Mouse (Mus musculus) skeletal muscle tissue, adult 2 months (tissue): ENCODE data around the gene Rbm14.
"Not testable (repeated sequence)": the region's sequence is repeated elsewhere in the genome, so short reads cannot be mapped to it uniquely, and the experiment has no call there.

Source experiments
- DNase-seq: peaks from one replicate; pipeline ENCODE4 v3.0.0-alpha.2; 2012; ENCODE audit warnings: low read depth, low spot score

The Rbm14 gene

DNA sequence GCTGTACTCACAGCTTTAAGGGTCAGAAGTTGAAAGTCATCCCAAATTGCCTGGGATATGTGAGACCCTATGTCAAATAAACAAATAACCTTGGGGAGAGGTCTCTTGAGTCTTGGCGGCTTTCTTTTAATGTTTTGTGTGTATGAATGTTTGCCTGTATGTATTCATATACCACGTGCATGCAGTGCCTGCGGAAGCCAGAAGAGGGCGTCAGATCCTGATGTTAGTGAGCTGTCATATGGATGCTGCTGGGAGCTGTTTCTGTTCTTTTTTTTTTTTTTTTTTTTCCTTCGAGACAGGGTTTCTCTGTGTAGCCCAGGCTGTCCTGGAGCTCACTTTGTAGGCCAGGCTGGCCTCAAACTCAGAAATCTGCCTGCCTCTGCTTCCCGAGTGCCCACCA, 1.6 kb upstream of the Rbm14 start:
- DNase-seq, result no peak

DNA sequence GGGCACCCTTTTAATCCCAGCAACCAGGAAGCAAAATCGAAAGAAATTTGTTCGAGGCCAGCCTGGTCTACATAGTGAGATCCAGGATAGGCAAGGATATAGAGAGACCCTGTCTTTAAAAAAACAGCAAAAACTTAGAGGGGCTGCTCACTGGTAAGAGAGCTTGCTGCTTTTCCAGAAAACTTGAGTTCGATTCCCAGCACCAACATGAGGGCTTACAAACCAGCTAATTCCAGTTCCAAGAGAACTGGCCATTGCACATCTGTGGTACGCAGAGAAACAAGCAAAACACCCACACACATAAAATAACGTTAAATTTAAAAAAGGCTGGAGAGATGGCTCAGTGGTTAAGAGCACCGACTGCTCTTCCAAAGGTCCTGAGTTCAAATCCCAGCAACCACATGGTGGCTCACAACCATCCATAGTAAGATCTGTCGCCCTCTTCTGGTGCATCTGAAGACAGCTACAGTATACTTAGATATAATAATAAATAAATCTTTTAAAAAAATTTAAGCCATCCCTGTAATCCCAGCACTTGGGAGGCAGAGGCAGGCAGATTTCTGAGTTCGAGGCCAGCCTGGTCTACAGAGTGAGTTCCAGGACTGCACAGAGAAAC, 1.0 kb upstream of the Rbm14 start:
- DNase-seq, result not testable (repeated sequence)

DNA sequence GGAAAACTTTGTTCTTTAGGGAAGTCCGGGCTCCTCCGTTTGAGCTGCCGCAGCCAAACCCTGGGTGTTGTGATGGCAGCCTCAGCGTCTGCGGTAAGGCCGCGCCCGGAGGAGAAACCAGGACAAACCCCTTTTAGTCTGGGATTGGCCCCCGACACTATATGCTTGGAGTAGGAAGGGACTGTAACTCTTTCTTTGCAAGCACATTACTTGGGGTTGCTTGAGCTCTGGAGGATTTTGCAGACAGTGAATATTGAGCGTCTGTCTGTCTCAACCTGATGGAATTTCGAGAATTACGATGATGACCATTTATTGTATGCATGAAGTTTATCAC, 442 bp upstream of the Rbm14 start:
- DNase-seq, result no peak

DNA sequence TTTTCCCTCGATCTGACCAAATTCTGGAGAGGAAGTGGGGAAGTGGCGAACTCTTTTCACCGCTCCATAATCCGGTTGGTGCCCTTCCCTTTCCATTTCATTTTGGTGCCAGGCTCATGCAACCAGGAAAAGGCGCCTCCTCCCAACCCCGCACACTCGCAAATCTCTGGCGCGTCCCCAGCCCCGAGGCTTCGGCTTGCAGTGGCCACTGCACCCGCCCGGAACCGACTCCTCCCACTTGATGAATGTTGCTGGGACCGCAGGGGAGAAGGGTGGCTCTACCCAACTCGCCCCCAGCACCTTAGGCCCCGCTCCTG, 730 bp downstream of the Rbm14 start:
- no peak for DNase-seq

DNA sequence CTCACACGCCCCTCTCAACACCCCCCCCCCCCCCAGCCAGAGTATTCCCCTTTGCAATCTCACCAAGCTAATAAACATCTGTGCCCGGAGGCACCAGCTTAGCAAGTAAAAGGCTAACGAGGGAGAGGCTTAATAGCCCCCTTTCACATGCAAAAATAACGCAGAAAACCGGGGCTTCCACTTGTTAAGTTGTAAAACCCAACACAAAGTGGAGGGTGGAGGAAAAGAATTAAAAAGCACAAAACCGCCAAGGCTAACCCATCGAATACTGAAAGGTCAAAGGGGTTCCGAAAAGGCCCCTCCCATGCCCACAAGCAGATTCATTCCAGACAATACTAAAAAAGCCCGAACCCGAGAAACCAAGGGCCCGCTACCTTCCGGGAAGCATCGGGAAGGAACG, 1.1 kb downstream of the Rbm14 start:
- no peak for DNase-seq

DNA sequence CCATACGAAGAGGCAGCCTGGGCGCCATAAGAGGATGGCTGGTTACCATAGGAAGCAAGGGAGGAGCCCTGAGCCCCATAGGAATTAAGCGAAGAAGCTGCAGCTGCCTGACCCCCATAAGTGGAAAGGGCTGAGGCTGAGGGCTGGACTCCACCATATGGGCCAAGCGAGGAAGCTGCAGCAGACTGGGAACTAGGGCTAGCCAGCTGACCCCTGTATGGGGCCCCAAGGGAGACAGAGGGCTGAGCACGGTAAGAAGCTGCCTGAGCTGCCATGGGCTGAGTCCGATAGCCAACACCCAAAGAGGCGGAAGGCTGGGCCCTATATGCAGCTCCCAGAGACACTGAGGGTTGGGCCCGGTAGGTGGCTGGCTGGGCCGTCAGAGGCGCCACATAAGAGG, 8.2 kb downstream of the Rbm14 start:
- DNase-seq, result no peak

DNA sequence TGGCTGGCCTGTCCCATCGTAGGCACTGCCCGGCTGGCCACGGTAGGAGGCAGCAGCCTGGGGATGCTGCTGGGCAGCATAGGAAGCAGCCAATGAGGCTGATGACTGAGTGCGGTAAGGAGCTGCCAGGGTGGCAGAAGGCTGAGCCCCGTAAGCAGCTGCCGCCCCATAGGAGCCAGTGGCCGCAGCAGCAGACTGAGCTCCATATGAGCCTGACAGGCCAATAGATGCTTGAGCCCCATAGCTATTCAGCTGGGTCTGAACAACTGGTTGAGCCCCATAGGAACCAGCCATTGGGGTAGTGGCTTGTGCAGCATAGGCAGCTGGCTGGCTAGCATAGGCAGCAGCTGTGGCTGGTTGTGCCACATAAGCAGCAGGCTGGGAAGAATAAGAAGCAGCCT, 8.7 kb downstream of the Rbm14 start:
- no peak for DNase-seq

DNA sequence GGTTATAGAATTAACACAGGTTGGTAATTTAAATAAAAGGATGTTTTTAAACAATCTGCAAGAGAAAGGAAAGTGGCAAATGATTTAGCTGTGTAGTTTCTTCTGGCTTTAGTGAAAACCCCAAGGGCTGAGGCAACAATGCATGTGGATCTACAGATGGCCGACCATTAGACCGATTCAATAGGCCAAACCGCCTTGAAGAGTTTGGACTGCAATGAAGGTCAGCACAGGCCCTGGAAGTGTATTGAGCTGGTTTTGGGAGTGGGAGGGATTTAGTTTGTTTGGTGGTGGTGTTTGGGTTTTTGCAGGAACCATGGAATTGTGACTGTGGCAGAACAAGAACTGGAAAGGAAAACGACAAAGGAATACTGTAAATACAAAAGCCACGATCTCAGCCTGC, 12.4 kb downstream of the Rbm14 start:
- no peak for DNase-seq

DNA sequence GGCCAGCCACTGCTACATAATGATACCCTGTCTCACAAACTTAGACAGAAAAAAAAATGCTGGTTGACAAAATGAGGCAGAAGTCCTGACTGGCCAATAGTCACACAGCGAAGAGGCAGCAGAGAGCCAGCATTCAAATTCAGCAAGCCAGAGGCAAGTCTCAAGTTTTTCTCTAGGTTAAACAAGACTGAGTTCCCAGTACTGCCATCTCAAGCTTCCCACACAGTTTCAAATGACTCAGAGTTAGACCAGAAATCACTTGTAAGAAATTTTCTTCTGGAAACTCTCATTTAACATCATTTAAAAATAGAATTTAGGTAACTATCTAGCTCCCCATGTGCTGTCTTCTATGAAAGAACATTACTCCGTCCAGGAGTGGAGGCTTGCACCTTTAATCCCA, 13.6 kb downstream of the Rbm14 start:
- DNase-seq, result no peak

DNA sequence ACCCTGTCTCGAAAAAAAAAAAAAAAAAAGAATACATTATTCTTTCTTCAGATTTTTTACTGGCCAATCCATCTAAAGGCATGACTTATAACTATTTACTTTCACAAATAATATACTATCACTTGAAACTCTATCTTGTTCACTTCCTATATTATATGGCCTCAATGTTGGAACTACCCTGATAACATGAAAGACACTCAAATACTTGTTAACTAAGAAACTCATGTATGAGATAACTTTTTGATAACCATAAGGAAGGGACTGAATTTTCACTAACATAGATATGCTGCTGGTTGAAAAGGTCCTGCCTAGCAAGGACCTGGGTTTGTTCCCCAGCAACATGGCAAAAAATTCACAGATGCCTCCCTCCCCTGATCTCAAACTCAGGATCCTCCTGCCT, 15.5 kb downstream of the Rbm14 start:
- DNase-seq, result no peak

DNA sequence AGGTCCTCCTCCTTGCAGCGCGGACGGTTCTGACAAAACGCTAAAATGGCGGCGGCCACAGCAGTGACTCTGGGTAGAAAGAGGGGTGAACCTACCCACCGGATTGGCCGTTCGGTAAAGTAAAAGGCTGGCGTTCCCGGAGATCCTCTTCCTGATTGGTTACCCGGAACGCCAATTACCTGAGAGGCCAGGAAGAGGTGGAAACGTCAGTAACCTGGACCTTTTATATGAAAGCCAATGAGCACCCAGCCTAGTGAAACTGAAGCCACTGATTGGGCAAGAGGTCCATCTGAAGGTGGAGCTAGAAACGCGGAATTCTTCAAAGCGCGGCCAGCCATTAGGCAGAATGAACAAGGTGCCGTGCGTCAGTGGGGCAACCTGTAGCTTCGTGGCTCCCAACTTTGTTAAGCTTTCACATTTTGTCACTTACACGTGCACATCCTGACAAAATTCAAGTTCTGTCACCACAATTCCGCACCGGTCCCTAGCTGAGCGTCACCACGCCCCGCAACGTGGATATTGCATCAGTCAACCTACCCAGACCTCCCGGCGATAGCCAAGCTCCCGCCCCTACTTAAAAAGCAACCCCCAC, 17.5 kb downstream of the Rbm14 start, which contains the start of gene Rbm4:
Gene Rbm4 (minus strand): TSS at position 71 of the 592 bp plus-strand sequence.
- DNase-seq, result peak; percentile 98

DNA sequence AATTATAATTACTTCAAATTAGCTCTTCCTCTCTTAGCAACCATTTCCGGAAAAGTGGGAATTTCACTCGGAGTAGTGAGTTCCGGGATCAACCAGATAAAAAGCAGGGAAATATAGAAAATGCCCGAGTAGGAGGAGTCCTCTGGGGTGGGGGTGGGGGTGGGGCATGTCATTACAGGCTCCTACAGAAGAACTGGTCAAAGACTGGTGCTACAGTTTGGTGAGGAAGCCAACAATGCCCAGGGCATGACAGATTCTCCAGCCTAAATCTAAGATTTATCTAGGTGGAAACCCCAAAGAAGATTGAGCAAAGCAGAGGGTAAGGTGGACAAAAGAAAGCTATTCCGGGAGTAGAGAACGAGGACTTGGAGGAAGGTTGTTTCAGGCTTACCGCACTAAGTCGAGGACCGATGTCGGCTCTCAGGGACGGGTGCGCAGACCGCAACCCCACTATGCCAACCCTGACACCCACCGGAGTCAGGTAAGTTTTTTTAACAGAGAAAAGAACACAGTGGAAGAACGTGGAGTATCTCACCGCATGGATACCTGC, 18.1 kb downstream of the Rbm14 start:
- no peak for DNase-seq

DNA sequence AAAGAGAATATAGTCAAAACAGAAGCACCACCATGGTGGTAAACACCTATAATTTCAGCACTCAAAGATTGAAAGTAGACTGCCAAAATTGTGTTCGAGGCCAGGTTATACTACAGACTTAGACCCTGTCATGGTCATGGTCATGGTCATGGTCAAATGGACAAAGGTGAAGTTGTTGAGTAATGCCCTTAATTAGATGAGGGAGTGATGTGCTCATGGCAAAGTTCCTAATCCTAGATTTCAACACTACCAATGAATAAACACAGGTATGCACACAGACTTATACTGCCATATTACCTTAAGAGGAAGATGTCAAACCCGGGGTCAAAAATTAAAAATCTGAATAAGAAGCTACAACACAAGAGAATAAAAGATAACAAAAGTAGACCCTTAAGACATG, 25.1 kb downstream of the Rbm14 start:
- no peak for DNase-seq

DNA sequence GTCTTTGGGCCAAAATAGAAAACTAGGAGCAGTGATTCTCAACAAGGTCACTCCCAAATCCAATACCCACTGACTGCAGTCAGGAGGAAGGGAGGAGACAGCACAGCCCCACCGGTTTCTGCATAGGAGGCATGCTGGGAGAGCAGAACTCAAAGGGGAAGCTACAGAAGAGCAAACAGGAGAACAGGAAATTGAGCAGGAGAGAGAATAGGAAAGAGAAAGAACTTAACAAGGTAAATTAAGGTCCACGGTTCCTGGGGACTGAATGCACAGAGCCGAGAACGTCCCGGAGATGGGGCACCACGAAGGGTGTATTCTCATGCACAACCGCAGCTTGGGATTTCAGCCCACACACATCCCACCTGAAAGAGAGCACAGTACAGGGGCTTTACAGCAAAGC, 26.2 kb downstream of the Rbm14 start:
- no peak for DNase-seq

DNA sequence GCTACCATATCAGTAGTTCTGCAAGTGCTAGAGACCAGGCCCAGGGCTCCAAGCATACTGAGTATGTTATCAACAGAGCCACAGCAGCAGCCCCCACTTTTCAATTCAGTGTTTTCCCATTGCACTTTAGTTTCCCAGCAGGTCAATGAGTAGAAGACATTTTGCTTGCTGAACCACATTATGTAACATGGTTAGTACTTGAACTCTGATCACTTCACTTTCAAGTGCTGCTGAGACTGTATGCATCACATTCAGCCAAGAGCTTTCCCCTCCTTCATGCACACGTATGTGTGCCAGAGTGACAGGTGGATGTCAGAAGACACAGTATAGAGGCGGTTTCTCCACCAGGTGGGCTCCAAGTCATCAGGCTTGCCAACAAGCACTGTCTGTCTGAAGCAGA, 28.5 kb downstream of the Rbm14 start:
- no peak for DNase-seq

DNA sequence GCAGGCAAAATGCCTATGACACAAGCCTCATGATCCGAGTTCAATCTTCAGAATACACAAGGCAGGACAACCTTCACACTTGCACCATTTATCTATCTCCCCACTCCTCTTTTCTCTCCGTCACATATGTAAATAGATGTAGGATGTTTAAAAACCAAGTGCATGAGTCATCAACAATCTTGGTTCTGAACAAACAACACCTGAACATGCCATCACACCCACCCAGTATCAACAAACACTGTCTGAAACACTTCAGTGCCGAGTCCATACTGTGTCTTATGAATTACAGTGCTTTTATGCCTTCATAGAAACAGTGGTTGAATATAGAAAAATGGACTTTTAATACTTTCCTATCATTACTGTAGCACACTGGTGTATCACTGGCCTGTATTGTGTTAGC, 38.6 kb downstream of the Rbm14 start:
- DNase-seq, result no peak

DNA sequence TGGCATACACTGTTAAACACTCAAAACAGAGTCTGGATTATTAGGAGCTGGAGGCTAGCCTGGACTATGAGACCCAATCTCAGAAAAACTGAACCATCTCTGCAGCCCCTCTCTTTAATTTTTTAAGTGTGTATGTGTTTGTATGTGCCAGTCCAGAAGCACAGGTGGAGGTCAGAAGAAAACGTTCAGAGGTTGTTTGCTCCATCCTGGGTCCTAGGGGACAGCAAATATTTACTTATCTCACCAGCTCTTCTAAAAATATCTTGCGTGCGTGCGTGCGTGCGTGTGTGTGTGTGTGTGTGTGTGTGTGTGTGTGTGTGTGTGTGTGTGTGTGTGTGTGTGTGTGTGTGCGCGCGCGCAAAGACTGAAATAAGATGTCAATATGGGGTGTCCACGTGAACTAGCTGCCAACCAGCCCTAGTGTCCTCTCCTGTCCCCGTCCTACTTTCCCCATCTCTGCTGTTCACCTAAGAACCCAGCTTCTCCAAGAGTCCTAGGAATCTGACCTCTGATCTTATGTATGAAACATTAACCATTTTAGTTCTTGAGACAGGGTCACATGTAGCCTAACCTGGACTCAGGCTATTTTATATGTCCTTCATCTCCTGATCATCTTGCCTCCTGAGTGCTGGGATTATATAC, 43.8 kb downstream of the Rbm14 start:
- no peak for DNase-seq

DNA sequence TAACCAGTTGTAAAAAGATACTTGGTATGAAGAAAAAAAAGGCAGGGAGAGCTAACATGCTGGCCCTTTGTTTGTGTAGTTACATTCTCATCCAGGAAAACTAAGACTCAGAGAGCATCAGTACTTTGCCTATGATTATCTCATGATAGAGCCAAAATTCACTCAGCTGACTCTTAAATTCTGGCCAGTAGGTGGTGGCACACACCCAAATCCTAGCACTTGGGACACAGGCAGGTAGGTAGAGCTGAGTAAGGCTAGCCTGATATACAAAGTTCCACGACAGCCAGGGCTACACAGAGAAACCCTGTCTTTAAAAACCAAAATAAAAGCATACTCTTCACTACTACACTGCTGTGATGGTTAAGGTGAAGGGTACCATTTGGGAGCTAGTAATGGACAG, 48.6 kb downstream of the Rbm14 start:
- no peak for DNase-seq

DNA sequence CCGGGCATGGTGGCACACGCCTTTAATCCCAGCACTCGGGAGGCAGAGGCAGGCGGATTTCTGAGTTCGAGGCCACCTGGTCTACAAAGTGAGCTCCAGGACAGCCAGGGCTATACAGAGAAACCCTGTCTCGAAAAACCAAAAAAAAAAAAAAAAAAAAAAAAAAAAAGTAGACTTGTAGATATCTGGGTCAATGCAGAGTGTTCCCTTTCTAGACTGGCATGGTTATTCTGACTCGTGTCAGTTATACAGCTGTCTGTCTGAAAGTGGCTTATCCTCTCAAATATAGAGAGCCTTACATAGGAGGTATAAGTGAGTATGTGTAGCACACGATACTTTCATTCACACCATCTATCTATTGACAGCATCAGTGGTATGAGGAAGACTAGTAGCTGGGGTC, 50.9 kb downstream of the Rbm14 start:
- DNase-seq, result not testable (repeated sequence)

DNA sequence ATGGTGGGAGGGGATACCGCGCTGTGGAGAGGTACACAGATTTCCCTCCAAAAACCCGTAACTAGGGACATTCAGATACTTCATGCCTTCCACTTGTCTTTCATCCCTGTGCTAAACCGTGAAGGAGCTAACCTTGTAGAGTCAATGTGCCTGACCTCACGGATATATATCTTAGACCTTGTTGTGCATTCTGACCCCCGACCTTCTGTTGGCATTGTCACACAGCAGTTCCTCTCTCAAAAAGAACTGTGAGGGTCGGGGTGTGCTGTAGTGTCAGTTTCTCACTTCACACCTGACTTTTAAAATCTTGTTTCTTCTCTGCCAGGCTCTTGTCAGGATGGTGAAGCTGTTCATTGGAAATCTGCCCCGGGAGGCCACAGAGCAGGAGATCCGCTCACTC, 54.5 kb downstream of the Rbm14 start:
- no peak for DNase-seq

DNA sequence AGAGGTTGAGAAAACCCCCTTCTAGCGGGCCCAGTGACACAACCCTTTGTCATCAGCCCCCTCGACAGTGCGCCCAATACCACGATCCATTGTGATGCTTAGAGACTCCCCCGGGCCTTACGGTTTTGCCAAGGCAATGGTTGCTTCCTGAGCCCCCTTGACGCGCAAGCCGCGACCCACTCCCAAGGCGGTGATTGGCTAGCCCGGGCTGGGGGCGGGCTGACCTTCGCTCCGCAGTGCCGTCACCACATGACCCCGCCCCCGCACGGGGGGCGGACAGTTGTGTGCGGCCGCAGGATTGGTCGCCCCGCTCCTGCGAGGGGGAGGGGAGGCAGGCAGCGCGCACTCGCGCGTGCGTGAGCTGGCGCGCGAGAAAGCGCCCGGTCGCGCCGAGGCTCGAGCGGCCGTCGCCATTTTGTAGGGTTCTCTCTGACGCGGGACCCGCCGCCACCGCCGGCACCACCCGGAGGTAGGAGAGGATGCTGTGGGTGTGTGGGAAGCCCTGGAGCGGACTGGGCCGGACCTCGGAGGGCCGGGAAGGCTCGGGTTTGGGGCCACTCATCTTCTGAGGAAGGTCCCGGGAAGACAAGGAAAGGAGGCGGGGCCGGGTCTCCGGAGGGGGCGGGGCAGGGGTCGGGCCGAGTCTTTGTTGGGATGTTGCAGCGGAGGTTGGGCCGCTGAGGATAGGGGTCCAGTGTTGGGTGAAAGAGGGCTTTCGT, 55.1 kb downstream of the Rbm14 start, which contains the start of gene Rbm4b:
Gene Rbm4b (plus strand): TSS at position 305 of the 719 bp plus-strand sequence.
- peak; percentile 93 for DNase-seq

DNA sequence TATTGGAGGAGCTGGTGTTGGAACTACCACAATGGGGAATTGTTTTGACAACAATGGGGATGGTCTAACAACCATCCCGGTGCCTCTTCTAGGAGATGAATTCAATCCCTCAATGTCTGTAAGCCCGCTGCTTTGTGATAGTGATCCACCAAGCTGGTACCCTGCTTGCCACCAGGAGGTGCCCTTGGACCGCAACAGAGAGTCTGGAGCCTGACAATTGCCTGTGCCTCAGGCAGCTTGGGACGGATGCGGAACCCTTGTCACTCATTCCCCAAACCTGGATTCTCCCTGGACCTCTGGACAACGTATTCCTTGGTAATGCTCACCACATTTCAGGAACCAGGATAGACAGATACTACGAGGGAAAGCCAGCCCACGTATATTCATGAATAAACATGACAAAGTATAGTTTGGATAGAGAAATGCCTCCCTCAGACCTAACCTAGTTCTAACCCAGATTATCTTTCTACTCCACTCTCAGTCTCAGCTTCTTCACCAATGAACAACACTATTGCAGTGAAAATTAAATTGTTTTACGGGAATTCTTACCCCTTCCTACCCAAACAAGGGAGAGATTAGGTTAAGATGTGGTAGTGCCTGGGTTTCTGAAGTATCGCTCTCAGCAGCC, 55.8 kb downstream of the Rbm14 start:
- DNase-seq, result peak; percentile 80
